Mouse (Mus musculus): Measurements from ENCODE around the gene Kazald1. TPM values are rescaled to one million over a fixed set of nuclear protein-coding genes. Genes with fewer than 3 reads are reported as not detected.

Gene Kazald1
- polyA plus RNA-seq, 1 experiment from 2014 or later, result 2.7 TPM

Other genes with a start within 250 kb of the Kazald1 start
- gene Slf2, start 144.1 kb upstream of the Kazald1 start, polyA plus RNA-seq (2014; fragmentation: Nextera tagmentation; extraction: Ambion mirVana), result 57.1 and 62.0 TPM in 2 replicates
- 1.0 and 1.4 TPM in 2 replicates for gene Sema4g, start 86.1 kb upstream of the Kazald1 start, polyA plus RNA-seq (2014; fragmentation: Nextera tagmentation; extraction: Ambion mirVana)
- 14.2 and 14.8 TPM in 2 replicates for gene Twnk, start 69.6 kb upstream of the Kazald1 start, polyA plus RNA-seq (2014; fragmentation: Nextera tagmentation; extraction: Ambion mirVana)
- 63.0 and 64.3 TPM in 2 replicates for gene Mrpl43, start 68.8 kb upstream of the Kazald1 start, polyA plus RNA-seq (2014; fragmentation: Nextera tagmentation; extraction: Ambion mirVana)
- 35.3 and 38.4 TPM in 2 replicates for gene Lzts2, start 60.8 kb upstream of the Kazald1 start, polyA plus RNA-seq (2014; fragmentation: Nextera tagmentation; extraction: Ambion mirVana)
- gene Pdzd7, start 29.5 kb upstream of the Kazald1 start, polyA plus RNA-seq (2014; fragmentation: Nextera tagmentation; extraction: Ambion mirVana), result 0.21 TPM in 1 of 2 replicates, not detected in the other
- 16.0 and 18.8 TPM in 2 replicates for gene Sfxn3, start 27.7 kb upstream of the Kazald1 start, polyA plus RNA-seq (2014; fragmentation: Nextera tagmentation; extraction: Ambion mirVana)
- gene Tlx1, start 75.4 kb downstream of the Kazald1 start, polyA plus RNA-seq (2014; fragmentation: Nextera tagmentation; extraction: Ambion mirVana), result 0.45 and 1.0 TPM in 2 replicates
- gene Lbx1, start 160.6 kb downstream of the Kazald1 start, polyA plus RNA-seq (2014; fragmentation: Nextera tagmentation; extraction: Ambion mirVana), result 0.08 and 0.16 TPM in 2 replicates

Data from heart, embryonic 11.5 days (tissue).